Mouse (Mus musculus) right cerebral cortex, postnatal 10 days (tissue): ENCODE measurements at regions not wholly inside any gene's neighbourhood (a gene's known extent, or its start where the extent isn't known, plus 50 kb on each side); places are given as distances from the start of the nearest gene placed in this dataset.

Source experiments
- DNase-seq, 2 experiments: peaks; one replicate each; pipeline ENCODE4 v3.0.0; 2021; ENCODE audit warnings: low spot score in 2 of 2

DNA sequence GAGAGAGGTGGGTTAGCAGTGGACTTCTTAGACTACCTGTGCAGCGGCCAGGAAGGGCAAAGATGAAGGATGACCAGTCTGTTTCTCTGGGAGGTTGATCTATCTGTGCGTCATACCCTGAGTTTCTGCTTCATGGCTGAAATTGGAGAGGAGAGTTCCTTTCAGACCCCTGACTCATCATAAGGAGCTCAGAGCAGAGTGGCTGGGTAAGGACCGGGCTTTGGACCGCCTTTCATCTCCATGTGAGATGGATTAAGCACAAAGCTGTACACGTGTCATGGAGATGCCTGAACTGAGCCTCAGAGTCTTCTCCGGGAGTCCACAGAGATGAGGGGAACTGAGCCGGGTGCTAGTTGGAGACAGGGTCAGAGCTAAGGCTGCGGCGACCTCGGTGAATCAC, 80.7 kb upstream of the Gm9887 start:
- DNase-seq, result no peak

DNA sequence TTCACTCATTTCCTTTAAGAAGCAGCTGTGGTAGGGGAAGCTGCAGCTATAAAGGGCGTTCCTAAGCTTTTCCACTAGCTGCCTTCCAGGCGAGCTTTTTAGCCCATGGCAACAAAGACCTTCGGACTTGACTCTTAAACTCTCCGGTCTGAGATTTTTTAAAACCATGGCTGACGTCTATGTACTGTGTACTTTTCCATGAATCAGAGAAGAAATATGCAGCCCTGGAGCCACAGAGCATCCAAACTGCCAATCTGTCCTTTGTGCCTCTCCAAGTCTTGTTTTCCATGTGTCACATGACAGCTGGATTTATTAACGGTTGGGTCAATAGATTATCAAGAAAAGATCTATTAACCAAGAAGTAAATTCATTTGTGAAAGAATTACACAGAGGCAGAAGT, 78.9 kb upstream of the Gm9887 start:
- no peak for DNase-seq

DNA sequence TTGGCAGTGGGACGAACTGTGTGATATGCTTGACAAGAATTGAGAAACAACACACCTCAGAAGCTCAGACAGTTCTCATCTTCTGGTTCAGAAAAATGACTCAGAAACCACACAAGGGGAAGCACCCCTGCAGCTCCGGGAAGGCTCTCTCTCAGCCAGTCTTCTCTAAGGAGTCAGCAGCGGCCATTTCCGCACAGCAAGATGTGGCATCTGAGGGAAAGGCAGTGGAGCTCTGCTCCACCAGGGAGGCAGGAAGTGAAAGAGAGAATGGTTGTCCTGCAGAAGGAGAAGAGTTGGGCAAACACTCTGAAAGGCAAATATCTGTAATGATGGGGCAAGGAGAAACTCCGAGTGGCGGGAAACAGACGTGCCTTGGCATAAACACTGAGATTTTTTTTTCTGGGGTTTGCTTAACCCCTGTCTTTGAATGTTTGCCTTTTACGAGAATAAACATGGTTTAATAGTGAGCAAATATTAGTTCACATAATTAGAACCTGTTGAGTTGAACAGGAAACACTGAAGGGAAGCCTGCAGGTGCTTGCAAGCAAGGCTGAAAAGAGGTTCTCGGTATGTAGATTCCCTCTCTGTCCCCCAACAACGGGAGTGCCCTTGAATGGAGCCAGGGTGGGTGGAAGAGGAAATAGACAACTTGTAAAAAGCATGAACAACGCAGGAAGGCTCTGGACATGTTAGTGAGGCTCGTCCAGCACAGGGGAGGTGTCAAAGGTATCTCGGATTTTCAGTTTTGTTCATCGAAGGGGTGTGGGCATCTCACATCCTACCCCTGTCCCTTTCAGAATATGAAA, 75.9 kb upstream of the Gm9887 start:
- DNase-seq, result peak; percentile 48 to 50

DNA sequence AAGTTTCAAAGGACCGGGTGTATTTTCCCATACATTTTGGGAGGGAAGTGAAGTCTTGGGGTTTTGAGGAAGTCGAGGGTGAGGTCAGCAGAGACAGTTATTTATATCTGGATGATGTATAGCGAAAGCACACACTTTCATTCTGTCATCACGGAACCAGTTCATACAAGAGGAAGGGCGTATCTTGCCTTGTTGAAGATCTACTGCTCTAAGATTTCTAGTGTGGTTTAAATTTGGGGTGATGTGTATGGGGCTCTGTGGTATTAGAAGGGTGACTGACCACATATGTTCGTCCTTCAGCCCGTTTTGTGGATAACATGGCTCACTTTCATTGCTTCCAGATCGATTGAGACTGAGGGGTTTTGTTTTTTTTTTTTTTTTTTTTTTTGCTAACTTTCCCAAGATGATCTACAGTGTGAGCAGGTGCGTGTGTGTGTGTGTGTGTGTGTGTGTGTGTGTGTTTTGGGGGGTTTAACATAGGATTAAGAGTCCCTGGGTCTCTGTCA, 75.1 kb upstream of the Gm9887 start:
- no peak for DNase-seq

DNA sequence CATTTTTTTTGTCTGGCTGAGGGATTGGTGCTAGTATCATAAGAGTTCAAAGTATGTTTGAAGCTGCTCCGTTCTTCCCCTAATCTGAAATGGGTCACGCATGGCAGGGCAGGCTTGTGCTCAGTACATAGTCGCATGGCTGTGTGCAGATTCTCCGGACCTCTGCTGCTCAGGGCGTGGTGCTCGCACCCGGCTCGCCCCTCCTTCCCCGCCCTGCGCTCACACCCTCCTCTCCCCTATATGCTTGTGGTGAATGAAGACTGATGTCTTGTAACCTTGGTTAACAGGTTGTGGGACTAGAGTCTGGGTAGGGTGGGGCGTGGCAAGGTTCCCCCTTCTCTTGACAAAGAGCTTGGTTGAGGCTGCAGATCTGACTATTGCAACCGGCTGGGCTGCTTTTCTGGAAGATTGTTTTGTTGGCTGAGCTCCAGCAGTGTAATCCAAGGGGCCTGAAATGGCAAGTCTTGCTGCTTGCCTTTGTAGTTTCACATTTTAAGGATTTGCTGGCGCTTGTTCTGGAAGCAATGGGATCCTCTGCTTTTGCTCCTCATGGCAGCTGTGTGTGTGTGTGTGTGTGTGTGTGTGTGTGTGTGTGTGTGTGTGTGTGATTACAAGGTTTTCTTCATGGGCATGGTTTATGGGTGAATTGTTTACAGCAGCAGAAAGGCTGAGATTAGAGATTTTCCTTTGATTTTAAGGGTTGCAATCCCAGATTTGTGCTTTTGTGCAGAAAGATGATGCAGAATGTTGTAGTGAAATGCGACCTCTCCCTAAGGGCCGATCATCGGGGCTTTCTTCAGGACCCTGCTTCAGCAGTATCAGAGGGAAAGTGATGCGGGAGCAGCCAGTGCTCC, 74.4 kb upstream of the Gm9887 start:
- peak; percentile 63 for DNase-seq

DNA sequence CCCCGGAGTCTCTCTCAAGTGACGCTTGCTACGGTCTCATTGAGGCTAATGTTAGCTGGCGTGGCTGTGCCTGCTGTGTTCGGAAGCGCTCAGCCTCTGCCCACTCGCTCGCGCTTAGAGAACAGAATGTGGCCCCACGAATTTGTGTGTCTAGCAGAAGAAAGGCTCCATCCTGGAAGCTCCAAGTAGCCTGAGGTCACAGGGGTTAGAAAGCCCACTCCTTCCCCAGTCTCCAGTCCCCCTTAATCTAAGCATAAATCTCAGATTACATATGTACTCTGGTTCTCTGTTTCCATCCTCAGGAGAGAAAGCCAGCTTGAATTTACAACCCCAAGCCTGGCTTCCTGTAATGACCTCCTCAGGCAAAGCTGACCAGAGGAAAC, 73.8 kb upstream of the Gm9887 start:
- no peak for DNase-seq

DNA sequence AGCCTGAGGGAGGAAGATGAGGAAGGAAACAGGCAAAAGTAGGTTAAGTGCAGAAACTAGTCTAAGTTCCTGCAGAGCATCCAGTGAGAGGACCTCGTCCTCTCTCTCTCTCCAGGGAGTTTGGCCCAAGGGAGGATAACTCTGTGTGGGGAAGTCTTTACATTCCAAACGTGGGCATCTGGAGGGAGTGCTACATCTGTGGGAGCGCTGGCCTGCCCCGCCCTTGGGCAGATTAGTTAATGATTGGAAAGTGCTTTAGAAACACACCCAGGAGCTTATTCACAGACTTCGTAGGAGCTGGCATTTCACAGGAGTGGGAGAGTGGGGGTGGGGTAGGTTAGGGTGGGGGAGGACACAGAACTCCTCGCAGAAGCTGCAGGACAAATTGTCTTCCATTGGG, 70.1 kb upstream of the Gm9887 start:
- no peak for DNase-seq

DNA sequence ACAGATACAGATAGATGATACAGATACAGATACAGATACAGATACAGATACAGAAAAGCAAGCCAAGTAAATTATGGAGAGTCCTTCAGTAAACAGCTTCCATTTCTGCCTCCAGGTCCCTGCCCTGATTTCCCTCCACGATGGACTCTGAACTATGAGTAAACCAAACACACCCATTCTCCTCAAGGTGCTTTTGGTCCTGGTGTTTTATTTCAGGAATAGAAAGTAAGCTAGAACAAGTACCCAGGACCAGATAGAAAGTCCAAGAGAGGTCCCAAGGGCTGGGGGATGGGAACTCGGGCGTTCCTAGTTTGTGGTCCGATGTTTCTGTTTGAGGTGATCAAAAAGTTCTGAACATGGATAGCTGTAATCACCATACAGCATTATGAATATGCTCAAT, 69.5 kb upstream of the Gm9887 start:
- DNase-seq, result no peak

DNA sequence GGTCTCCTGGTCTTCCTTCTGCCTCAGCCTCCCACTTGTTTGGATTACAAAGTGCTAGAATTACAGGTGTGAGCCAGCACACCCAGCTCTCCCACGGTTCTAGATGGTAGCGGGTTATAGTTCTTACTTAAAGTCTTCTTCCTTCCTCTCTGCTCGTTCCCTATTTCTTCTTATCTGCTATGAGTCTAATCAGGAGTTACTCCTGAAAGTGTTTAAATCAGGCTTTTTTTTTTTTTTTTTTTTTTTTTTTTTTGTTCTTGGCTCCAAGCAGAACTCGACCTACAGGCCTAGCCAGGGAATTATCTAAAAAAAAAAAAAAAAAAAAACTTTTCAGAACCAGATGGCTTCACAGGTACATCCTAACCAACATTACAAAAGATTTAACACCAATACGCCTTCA, 66.0 kb upstream of the Gm9887 start:
- DNase-seq, result no peak

DNA sequence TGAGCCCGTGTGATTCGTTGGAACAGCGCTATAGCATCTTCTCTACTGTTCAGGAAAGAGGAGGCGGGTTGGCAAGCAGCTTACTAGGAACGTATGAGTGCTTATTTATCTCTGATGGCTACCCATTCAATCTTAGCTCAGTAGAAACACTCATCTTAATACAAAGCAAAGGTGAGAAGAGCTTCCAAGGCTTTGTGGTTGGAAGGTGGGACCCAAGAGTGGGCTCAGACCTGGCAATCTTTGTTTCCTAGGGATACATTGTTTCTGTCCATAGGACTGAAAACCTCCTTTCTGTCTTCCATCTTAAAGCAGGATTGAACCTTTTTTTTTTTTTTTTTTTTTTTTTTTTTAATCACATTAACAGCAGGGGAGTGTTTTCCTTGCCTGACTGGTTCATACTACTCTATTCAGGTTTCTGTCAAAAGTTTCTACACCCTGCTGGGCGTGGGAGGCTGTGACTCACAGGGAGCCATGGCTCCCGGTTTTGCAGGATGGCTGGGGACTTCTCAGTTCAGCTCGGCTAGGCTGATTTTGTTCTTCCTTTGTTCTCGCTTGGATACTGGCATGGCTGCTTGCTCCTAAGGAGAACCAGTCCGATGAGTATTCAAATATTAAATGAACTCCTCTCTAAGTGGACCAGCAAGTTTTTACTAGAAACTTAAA, 64.7 kb upstream of the Gm9887 start:
- DNase-seq, result peak; percentile 50 to 64

DNA sequence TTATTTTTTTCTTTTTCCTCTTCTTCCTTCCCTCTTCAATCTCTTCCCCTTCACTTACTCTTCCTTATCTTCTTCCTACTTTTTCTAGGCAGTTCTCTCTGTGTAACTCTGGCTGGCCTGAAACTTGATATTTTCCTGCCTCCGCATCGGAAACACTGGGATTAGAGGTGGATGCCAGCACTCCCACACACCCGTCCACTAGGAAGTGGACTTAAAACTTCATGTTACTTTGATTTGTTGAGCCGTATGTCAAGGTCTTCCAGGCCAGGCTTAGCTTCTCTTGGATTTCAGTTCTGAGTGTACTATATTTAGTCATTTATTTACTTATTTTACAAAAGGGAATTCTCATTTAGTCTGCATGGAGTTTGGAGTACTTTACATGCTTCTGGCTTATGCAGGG, 62.1 kb upstream of the Gm9887 start:
- DNase-seq, result no peak

DNA sequence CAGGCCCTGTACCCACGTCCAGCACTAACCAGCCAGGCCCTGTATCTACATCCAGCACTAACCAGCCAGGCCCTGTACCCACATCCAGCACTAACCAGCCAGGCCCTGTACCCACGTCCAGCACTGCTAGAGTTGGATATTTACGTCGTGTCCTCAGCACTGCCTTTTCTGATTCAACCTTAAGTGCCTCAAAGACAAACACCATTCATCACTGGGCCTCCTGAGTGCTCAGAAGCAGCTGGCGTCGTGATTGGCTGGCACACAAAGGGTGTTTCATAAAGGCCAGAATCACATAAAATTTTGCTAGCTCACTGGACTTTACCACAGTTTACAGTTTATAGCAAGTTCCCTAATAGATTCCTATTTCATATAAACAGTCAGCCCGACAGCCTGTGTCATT, 59.8 kb upstream of the Gm9887 start:
- no peak for DNase-seq

DNA sequence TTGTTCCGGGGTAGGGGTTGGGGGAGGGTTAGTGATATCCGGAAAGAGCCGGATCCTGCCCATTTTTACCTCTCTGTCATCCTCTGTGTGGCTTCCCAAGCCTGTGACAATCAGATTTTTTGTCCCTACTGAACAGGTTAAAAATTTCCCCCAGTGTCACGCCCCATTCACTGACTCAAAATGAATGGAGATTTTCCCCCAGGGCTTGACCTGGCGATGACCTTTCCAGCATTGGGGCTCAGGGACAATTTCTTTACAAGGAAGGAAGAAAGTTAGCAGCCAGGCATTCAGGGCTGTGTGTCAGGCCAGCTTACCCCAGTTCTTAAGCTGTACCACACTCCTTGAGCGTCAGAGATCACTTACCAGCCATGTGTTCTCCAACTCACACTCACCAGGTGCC, 55.9 kb upstream of the Gm9887 start:
- no peak for DNase-seq

DNA sequence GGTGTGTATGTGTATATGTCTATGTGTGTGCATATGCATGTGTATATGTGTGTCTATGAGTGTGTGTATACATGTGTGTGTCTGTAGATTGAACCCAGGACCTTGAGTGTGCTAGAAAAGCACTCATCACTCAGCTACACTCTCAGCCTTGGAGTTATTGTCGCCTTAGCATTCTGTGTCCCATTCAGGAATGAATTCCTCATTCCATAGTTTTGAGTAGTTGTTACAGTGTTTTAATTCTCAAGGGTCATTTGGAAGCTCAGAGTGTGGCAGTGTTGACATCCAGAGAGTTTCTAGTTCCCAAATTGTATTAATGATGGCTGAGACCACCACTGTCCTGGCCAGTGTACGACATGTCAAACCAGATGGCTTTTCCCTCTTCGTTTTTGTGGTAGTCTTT, 53.4 kb upstream of the Gm9887 start:
- DNase-seq, result no peak

DNA sequence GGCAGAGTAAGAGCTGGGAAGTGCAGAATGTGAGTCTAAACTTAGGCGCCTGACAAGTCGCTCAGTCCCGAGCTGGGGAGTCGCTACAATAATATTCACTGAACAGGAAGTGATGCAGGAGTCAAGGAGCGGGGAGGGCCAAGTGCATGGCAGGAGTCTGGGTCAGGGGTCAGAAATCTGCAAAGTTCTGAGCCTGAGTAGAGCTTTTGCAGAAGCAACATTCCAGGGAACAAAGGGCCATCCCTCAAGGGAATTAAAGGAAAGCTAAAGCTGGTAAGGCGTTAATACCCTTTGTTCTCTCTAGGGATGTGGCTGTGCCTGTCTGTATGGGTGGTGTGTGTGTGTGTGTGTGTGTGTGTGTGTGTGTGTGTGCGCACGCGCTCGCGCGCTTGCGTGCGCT, 52.7 kb upstream of the Gm9887 start:
- no peak for DNase-seq
